Mouse (Mus musculus) megakaryocyte, embryonic 14.5 days (primary cell): ENCODE measurements around the gene Ampd2.

Experiments used
- FLI1 ChIP-seq: IDR thresholded peaks from 2 replicates; pipeline ENCODE4 v1.6.1; 2012; ENCODE audit warnings: low read length, inconsistent platforms, mixed read lengths
- GATA1 ChIP-seq: IDR thresholded peaks from 3 replicates; pipeline ENCODE4 v1.6.1; 2012; ENCODE audit warnings: mixed read lengths, low read length, inconsistent platforms, borderline replicate concordance

- no peak for TF ChIP-seq GATA1
- no peak; the same call in 1 of the 2 replicates for TF ChIP-seq FLI1
Measured at GRCm38 (mm10) chr3:108085281-108085720, 1.1 kb downstream of the Ampd2 start.
